Mouse (Mus musculus) myocyte (in vitro differentiated cells): Measurements from ENCODE around the gene Lyzl4.

ENCODE experiments used
- POLR2A ChIP-seq: IDR thresholded peaks from one replicate; pipeline ENCODE4 v1.6.1; 2011; ENCODE audit warnings: low read depth, mild to moderate bottlenecking, control low read depth, moderate library complexity; ENCODE audit not compliant: insufficient read length
- POLR2AphosphoS2 ChIP-seq: IDR thresholded peaks from one replicate; pipeline ENCODE4 v1.6.1; 2011; ENCODE audit warnings: low read depth, control low read depth; ENCODE audit not compliant: insufficient read length
- USF1 ChIP-seq: IDR thresholded peaks from one replicate; pipeline ENCODE4 v1.6.1; 2011; ENCODE audit warnings: low read depth, mild to moderate bottlenecking, control low read depth, moderate library complexity

DNA sequence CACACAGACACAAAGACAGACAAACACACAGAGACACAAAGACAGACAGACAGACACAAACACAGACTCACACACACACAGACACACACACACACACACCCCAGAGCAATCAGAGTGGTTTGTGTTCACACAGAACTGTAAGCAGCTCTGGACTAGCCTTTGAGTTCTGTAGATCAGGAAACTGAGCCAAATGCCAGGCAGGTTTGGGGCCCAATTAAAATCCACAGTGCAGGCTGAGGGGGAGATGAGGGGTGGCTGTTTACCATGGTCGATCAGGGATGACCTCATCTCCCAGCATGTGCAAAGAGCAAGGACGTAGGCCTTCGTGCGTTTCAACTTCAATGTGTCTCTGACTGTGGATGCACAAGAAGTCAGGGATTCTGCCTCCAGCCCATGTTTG is 47.1 kb downstream of the Lyzl4 start:
- TF ChIP-seq POLR2A (no peak), POLR2AphosphoS2 (no peak), USF1 (no peak)
